In genomic region chr2:128787805-128788204, GRCm38 (mm10) we compare ENCODE assay signal across 20 mouse cellular contexts.
"Had no signal": no experiment of that assay in that cellular context is flagged by ENCODE, and none has a peak within 500 bp of the region (broad histone marks: within the 10 kb centered on the region; RNA-seq: fewer than 3 reads in every experiment).

No protein-coding gene starts in this region.

- H3K4me3 ChIP-seq: lung, embryonic 15.5 days; megakaryocyte, embryonic 14.5 days; midbrain, embryonic 13.5 days; midbrain, embryonic 15.5 days; neural tube, embryonic 13.5 days; neural tube, embryonic 15.5 days had no signal

- ATAC-seq: liver, postnatal 0 days; lung, postnatal 0 days; midbrain, embryonic 13.5 days; midbrain, embryonic 15.5 days had no signal

- H3K4me1 ChIP-seq: lung, embryonic 15.5 days; midbrain, embryonic 15.5 days; neural tube, embryonic 15.5 days had no signal

- H3K27me3 ChIP-seq: lung, embryonic 15.5 days; midbrain, embryonic 13.5 days; midbrain, embryonic 15.5 days; neural tube, embryonic 13.5 days; neural tube, embryonic 15.5 days had no signal

- H3K36me3 ChIP-seq: midbrain, embryonic 13.5 days; midbrain, embryonic 15.5 days; neural tube, embryonic 13.5 days; neural tube, embryonic 15.5 days had no signal

- DNase-seq: liver, postnatal 0 days; lung, adult 2 months; lung, postnatal 14 days; lung, postnatal 36 days; retina, postnatal 1 day; right cerebral cortex, adult 18-20 months; right cerebral cortex, postnatal 25 days; right cerebral cortex, postnatal 4 days; spleen, adult 18-20 months; thymus, postnatal 14 days; thymus, postnatal 36 days had no signal

- H3K9me3 ChIP-seq: lung, embryonic 15.5 days; megakaryocyte, embryonic 14.5 days; midbrain, embryonic 13.5 days; midbrain, embryonic 15.5 days; neural tube, embryonic 13.5 days; neural tube, embryonic 15.5 days had no signal

- H3K9ac ChIP-seq: liver, postnatal 0 days; lung, embryonic 15.5 days; midbrain, embryonic 13.5 days; midbrain, embryonic 15.5 days; neural tube, embryonic 13.5 days; neural tube, embryonic 15.5 days had no signal

- H3K27ac ChIP-seq: lung, embryonic 15.5 days; macrophage; midbrain, embryonic 13.5 days; midbrain, embryonic 15.5 days; neural tube, embryonic 13.5 days; neural tube, embryonic 15.5 days had no signal

- H3K4me2 ChIP-seq: lung, embryonic 15.5 days; midbrain, embryonic 11.5 days; midbrain, embryonic 13.5 days; midbrain, embryonic 15.5 days; neural tube, embryonic 13.5 days; neural tube, embryonic 15.5 days had no signal
